Mouse (Mus musculus) heart, adult 2 months (tissue): ENCODE measurements at regions not wholly inside any gene's neighbourhood (a gene's known extent, or its start where the extent isn't known, plus 50 kb on each side); places are given as distances from the start of the nearest gene placed in this dataset.
A peak's percentile ranks its signal among the peaks of the same experiment; 100 is the strongest.

Source experiments
- DNase-seq, 2 experiments: peaks; one replicate each; pipeline ENCODE4 v3.0.0; 2021
- H3K27ac ChIP-seq: fragments of 200-600 bp; 2 replicates; pipeline ENCODE4 v1.8.1; 2022
- H3K27me3 ChIP-seq: fragments of 200-500 bp; 2 replicates; pipeline ENCODE4 v1.6.1; 2012; ENCODE audit warnings: mild to moderate bottlenecking, low read length, inconsistent platforms, mixed read lengths; ENCODE audit not compliant: control insufficient read depth, insufficient read depth
- H3K36me3 ChIP-seq: fragments of 200-500 bp; 2 replicates; pipeline ENCODE4 v1.6.1; 2012; ENCODE audit warnings: low read length, inconsistent platforms; ENCODE audit not compliant: control insufficient read depth, insufficient read depth
- H3K4me1 ChIP-seq: fragments of 200-500 bp; 2 replicates; pipeline ENCODE4 v1.6.1; 2011; ENCODE audit warnings: low read length; ENCODE audit not compliant: control insufficient read depth, insufficient read depth
- H3K4me3 ChIP-seq: fragments of 200-600 bp; 2 replicates; pipeline ENCODE4 v1.8.1; 2022
- H3K79me2 ChIP-seq: fragments of 200-500 bp; replicated peaks from 2 replicates; pipeline ENCODE4 v1.6.1; 2012; ENCODE audit warnings: mild to moderate bottlenecking, inconsistent platforms, low read length, moderate library complexity, mixed read lengths; ENCODE audit not compliant: control insufficient read depth, insufficient read depth
- H3K9ac ChIP-seq: fragments of 200-500 bp; 2 replicates; pipeline ENCODE4 v1.6.1; 2012; ENCODE audit warnings: low read depth, mild to moderate bottlenecking, control low read depth, inconsistent platforms, low read length, mixed read lengths
- CTCF ChIP-seq: fragments of 200-600 bp; IDR thresholded peaks from 2 replicates; pipeline ENCODE4 v1.8.1; 2022; ENCODE audit warnings: antibody characterized with exemption, mild to moderate bottlenecking, moderate library complexity
- EP300 ChIP-seq: fragments of 200-500 bp; IDR thresholded peaks from 2 replicates; pipeline ENCODE4 v1.6.1; 2011; ENCODE audit warnings: low read depth, low read length, control low read depth; ENCODE audit not compliant: insufficient read depth
- POLR2A ChIP-seq: fragments of 200-500 bp; IDR thresholded peaks from 2 replicates; pipeline ENCODE4 v1.6.1; 2011; ENCODE audit warnings: mild to moderate bottlenecking, low read depth, low read length, control low read depth; ENCODE audit not compliant: insufficient read depth
- WGBS: fragments of 180-500 bp; shearing (Covaris S2); methylation state at CpG from one replicate; pipeline ENCODE4 v1.1.7; 2018; 5-methylcytosine and 5-hydroxymethylcytosine counted together
- intact Hi-C: fragments of 180-260 bp; cut with DNase I; formaldehyde crosslinking; loops from one replicate; pipeline ENCODE4 v1.15.1; 2025

GRCm38 (mm10) chr13:5778443-5779171 is 82.7 kb upstream of the Klf6 start:
- no peaks in the 10 kb centered on the region for H3K36me3 ChIP-seq
- H3K4me3 ChIP-seq, result no peak overlapping the region
- H3K79me2 ChIP-seq, result no peaks in the 10 kb centered on the region
- DNase-seq, result no peak
- H3K4me1 ChIP-seq, result peaks cover 1% of the 10 kb centered on the region; the same call in 1 of the 2 replicates
- TF ChIP-seq EP300 (no peak), POLR2A (no peak), CTCF (no peak)
- H3K9ac ChIP-seq, result no peak overlapping the region
- H3K27ac ChIP-seq, result peak overlapping the region; percentile 38
- intact Hi-C loops, result no loop called here
- 53% methylated on average over 5 of the region's 5 CpGs for whole genome bisulfite sequencing
- H3K27me3 ChIP-seq, result no peaks in the 10 kb centered on the region

GRCm38 (mm10) chr13:5779410-5779809 is 81.9 kb upstream of the Klf6 start:
- no peak for TF ChIP-seq EP300
- no peak for TF ChIP-seq POLR2A
- TF ChIP-seq CTCF, result no peak
- no peaks in the 10 kb centered on the region for H3K36me3 ChIP-seq
- no peak overlapping the region for H3K9ac ChIP-seq
- peak overlapping the region; percentile 38; the same call in 1 of the 2 replicates for H3K27ac ChIP-seq
- peaks cover 1% of the 10 kb centered on the region; the same call in 1 of the 2 replicates for H3K4me1 ChIP-seq
- H3K27me3 ChIP-seq, result no peaks in the 10 kb centered on the region
- no peaks in the 10 kb centered on the region for H3K79me2 ChIP-seq
- no peak overlapping the region for H3K4me3 ChIP-seq
- no peak for DNase-seq
- WGBS, result 42% methylated on average over 4 of the region's 4 CpGs
- intact Hi-C loops, result no loop called here

GRCm38 (mm10) chr13:5782540-5782939 is 78.7 kb upstream of the Klf6 start:
- WGBS, result 87% methylated on average over 1 of the region's 1 CpGs
- Histone ChIP-seq H3K36me3 (no peaks in the 10 kb centered on the region), H3K4me1 (peaks cover 1% of the 10 kb centered on the region; the same call in 1 of the 2 replicates), H3K4me3 (no peak overlapping the region), H3K79me2 (no peaks in the 10 kb centered on the region), H3K9ac (no peak overlapping the region), H3K27me3 (no peaks in the 10 kb centered on the region), H3K27ac (no peak overlapping the region)
- DNase-seq, result no peak
- TF ChIP-seq CTCF (no peak), EP300 (no peak), POLR2A (no peak)
- intact Hi-C loops, result no loop called here

- Histone ChIP-seq H3K9ac (no peak overlapping the region), H3K27me3 (no peaks in the 10 kb centered on the region), H3K36me3 (no peaks in the 10 kb centered on the region), H3K79me2 (no peaks in the 10 kb centered on the region), H3K27ac (no peak overlapping the region), H3K4me3 (no peak overlapping the region), H3K4me1 (no peaks in the 10 kb centered on the region)
- intact Hi-C loops, result no loop called here
- TF ChIP-seq EP300 (no peak), POLR2A (no peak), CTCF (no peak)
- no peak for DNase-seq
Measured at GRCm38 (mm10) chr13:5787114-5787513, 74.2 kb upstream of the Klf6 start.

- H3K4me1 ChIP-seq, result no peaks in the 10 kb centered on the region
- no peak overlapping the region for H3K9ac ChIP-seq
- H3K36me3 ChIP-seq, result no peaks in the 10 kb centered on the region
- H3K27ac ChIP-seq, result no peak overlapping the region
- DNase-seq, result no peak
- WGBS, result 36% methylated on average over 3 of the region's 3 CpGs
- H3K4me3 ChIP-seq, result no peak overlapping the region
- TF ChIP-seq POLR2A (no peak), EP300 (no peak), CTCF (no peak)
- H3K79me2 ChIP-seq, result no peaks in the 10 kb centered on the region
- intact Hi-C loops, result no loop called here
- no peaks in the 10 kb centered on the region for H3K27me3 ChIP-seq
Measured at GRCm38 (mm10) chr13:5789302-5789701, 72.0 kb upstream of the Klf6 start.

GRCm38 (mm10) chr13:5802079-5802478 is 59.2 kb upstream of the Klf6 start:
- H3K27ac ChIP-seq, result peak overlapping the region; percentile 88
- peaks cover 14% of the 10 kb centered on the region for H3K36me3 ChIP-seq
- H3K27me3 ChIP-seq, result no peaks in the 10 kb centered on the region
- H3K9ac ChIP-seq, result no peak overlapping the region
- no peaks in the 10 kb centered on the region for H3K79me2 ChIP-seq
- intact Hi-C loops, result loop anchor here (2.0 to 5.0 kb wide), 5 partner anchors 43 to 1025 kb away; no protein-coding TSS in a partner anchor
- 37% methylated on average over 7 of the region's 7 CpGs for WGBS
- TF ChIP-seq CTCF (no peak), POLR2A (no peak), EP300 (no peak)
- no peak overlapping the region for H3K4me3 ChIP-seq
- peak; percentile 38 to 64 for DNase-seq
- peaks cover 15% of the 10 kb centered on the region for H3K4me1 ChIP-seq
